Mouse (Mus musculus): ENCODE data around the gene BC048507.

DNA sequence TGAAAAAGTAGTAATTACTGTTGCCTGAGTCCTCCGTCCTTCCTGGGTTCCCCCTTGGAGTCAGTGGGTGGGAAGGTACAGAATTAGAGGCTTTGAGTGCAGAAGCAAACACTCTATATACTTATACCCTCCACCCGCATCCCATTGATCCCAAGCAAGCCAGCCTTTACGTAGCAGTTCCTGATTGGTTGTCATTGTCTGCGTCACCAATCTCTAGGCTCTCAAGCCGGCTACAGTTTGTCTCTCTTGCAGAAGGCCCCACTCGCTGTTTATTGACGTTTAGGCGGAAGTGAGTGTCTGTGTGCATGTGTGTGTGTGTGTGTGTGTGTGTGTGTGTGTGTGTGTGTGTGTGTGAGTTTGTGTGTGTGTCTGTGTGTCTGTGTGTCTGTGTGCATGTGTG, 20.8 kb downstream of the BC048507 start:
- TF ChIP-seq CTCF (IDR thresholded peaks at IDR 0.05; ENCODE audit: low read depth, low read length) (no peak), GATA2 (IDR thresholded peaks at IDR 0.05; ENCODE audit: borderline replicate concordance, low read depth, low read length) (no peak), GATA1 (IDR thresholded peaks at IDR 0.05; ENCODE audit: borderline replicate concordance, low read length) (no peak), POLR2AphosphoS5 (IDR thresholded peaks at IDR 0.05; ENCODE audit: insufficient replicate concordance, low read depth, low read length) (no peak)
